Mouse (Mus musculus): Measurements from ENCODE around the gene Cdc7.

Cdc7 gene

GRCm38 (mm10) chr5:107025809-107026208, 61.7 kb downstream of the Cdc7 start:
- no peak for DNase-seq

- no peak for DNase-seq
These were observed 63.5 kb downstream of the Cdc7 start for GRCm38 (mm10) chr5:107027616-107028015.

- DNase-seq: no peak
These were observed 64.4 kb downstream of the Cdc7 start for GRCm38 (mm10) chr5:107028557-107028956.

GRCm38 (mm10) chr5:107029801-107030200, 65.7 kb downstream of the Cdc7 start:
- DNase-seq: no peak

GRCm38 (mm10) chr5:107030821-107031220, 66.7 kb downstream of the Cdc7 start:
- no peak for DNase-seq

Data from kidney, postnatal 10 days (tissue).